Mouse (Mus musculus) hindbrain, embryonic 10.5 days (tissue): ENCODE results near the gene Rasa4. TPM values are rescaled to one million over a fixed set of nuclear protein-coding genes. Genes with fewer than 3 reads are reported as not detected.

Source experiments
- polyA plus RNA-seq: library from polyadenylated mRNA; unstranded; fragments of >200 nt; fragmentation: Nextera tagmentation; extraction: Ambion mirVana; gene quantifications from 2 replicates; pipeline ENCODE4 v1.2.1, GENCODE M21; 2016

Rasa4 gene
- polyA plus RNA-seq, 1 experiment from 2014 or later = 5.5 TPM

Other genes with a start within 250 kb of the Rasa4 start
- gene Hspb1, start 196.0 kb upstream of the Rasa4 start, polyA plus RNA-seq = 10.6 and 24.0 TPM in 2 replicates
- 274 and 348 TPM in 2 replicates for gene Ywhag, start 149.3 kb upstream of the Rasa4 start, polyA plus RNA-seq
- 1.3 and 1.6 TPM in 2 replicates for gene Ssc4d, start 109.4 kb upstream of the Rasa4 start, polyA plus RNA-seq
- gene Zp3, start 103.8 kb upstream of the Rasa4 start, polyA plus RNA-seq = not detected in 2 replicates
- 34.8 and 38.1 TPM in 2 replicates for gene Dtx2, start 89.1 kb upstream of the Rasa4 start, polyA plus RNA-seq
- gene Upk3b, start 45.4 kb upstream of the Rasa4 start, polyA plus RNA-seq = 0.09 and 0.26 TPM in 2 replicates
- 1.1 and 1.8 TPM in 2 replicates for gene Upk3bl, start 29.4 kb upstream of the Rasa4 start, polyA plus RNA-seq
- gene Polr2j, start 32.7 kb downstream of the Rasa4 start, polyA plus RNA-seq = 288 and 292 TPM in 2 replicates
- gene Lrwd1, start 52.2 kb downstream of the Rasa4 start, polyA plus RNA-seq = 54.3 and 59.7 TPM in 2 replicates
- 25.1 and 25.7 TPM in 2 replicates for gene Alkbh4, start 52.2 kb downstream of the Rasa4 start, polyA plus RNA-seq
- gene Orai2, start 86.8 kb downstream of the Rasa4 start, polyA plus RNA-seq = 8.5 and 10.9 TPM in 2 replicates
- 67.6 and 77.6 TPM in 2 replicates for gene Prkrip1, start 115.0 kb downstream of the Rasa4 start, polyA plus RNA-seq
- gene Sh2b2, start 162.6 kb downstream of the Rasa4 start, polyA plus RNA-seq = 14.1 and 17.3 TPM in 2 replicates